Mouse (Mus musculus): Measurements from ENCODE around the gene Gp9. TPM values are rescaled to one million over a fixed set of nuclear protein-coding genes. Genes with fewer than 3 reads are reported as not detected.
"Not testable (repeated sequence)": the region's sequence is repeated elsewhere in the genome, so short reads cannot be mapped to it uniquely, and the experiment has no call there.

Gp9 gene
- total RNA-seq, 2 experiments from 2014 or later = 0.64 to 1.1 TPM

- DNase-seq = no peak
Measured at GRCm38 (mm10) chr6:87750184-87750910, 27.5 kb upstream of the Gp9 start.

- no peak for DNase-seq
Measured at GRCm38 (mm10) chr6:87751574-87751973, 26.3 kb upstream of the Gp9 start.

- no peak for DNase-seq
Measured at GRCm38 (mm10) chr6:87755196-87755595, 22.7 kb upstream of the Gp9 start.

GRCm38 (mm10) chr6:87756896-87757295, 21.0 kb upstream of the Gp9 start:
- DNase-seq = no peak

GRCm38 (mm10) chr6:87759404-87759803, 18.5 kb upstream of the Gp9 start:
- DNase-seq = no peak

- no peak for DNase-seq
Measured at GRCm38 (mm10) chr6:87759850-87760249, 18.0 kb upstream of the Gp9 start.

GRCm38 (mm10) chr6:87762161-87762560, 15.7 kb upstream of the Gp9 start:
- DNase-seq = no peak

- no peak for DNase-seq
Measured at GRCm38 (mm10) chr6:87763376-87764280, 14.2 kb upstream of the Gp9 start.

GRCm38 (mm10) chr6:87764296-87764695, 13.6 kb upstream of the Gp9 start:
- not testable (repeated sequence) for DNase-seq

GRCm38 (mm10) chr6:87770626-87771025, 7.2 kb upstream of the Gp9 start:
- DNase-seq = peak; percentile 33

- DNase-seq = no peak
Measured at GRCm38 (mm10) chr6:87774466-87774865, 3.4 kb upstream of the Gp9 start.

- DNase-seq = no peak
Measured at GRCm38 (mm10) chr6:87774909-87775308, 3.0 kb upstream of the Gp9 start.

- DNase-seq = no peak
Measured at GRCm38 (mm10) chr6:87775588-87776245, 2.2 kb upstream of the Gp9 start.

GRCm38 (mm10) chr6:87776663-87777062, 1.2 kb upstream of the Gp9 start:
- no peak for DNase-seq

- DNase-seq = peak; percentile 52
Measured at GRCm38 (mm10) chr6:87778294-87779173, 662 bp downstream of the Gp9 start.

- peak; percentile 13 for DNase-seq
Measured at GRCm38 (mm10) chr6:87779174-87780165, 1.6 kb downstream of the Gp9 start.

GRCm38 (mm10) chr6:87780546-87781301, 2.9 kb downstream of the Gp9 start:
- DNase-seq = no peak

- no peak for DNase-seq
Measured at GRCm38 (mm10) chr6:87784033-87784432, 6.2 kb downstream of the Gp9 start.

GRCm38 (mm10) chr6:87786621-87787020, 8.7 kb downstream of the Gp9 start:
- DNase-seq = no peak
